Mouse (Mus musculus): ENCODE data around the gene Noxo1. TPM values are rescaled to one million over a fixed set of nuclear protein-coding genes. Genes with fewer than 3 reads are reported as not detected.

The Noxo1 gene
- total RNA-seq (2023), result 2.0 TPM

DNA sequence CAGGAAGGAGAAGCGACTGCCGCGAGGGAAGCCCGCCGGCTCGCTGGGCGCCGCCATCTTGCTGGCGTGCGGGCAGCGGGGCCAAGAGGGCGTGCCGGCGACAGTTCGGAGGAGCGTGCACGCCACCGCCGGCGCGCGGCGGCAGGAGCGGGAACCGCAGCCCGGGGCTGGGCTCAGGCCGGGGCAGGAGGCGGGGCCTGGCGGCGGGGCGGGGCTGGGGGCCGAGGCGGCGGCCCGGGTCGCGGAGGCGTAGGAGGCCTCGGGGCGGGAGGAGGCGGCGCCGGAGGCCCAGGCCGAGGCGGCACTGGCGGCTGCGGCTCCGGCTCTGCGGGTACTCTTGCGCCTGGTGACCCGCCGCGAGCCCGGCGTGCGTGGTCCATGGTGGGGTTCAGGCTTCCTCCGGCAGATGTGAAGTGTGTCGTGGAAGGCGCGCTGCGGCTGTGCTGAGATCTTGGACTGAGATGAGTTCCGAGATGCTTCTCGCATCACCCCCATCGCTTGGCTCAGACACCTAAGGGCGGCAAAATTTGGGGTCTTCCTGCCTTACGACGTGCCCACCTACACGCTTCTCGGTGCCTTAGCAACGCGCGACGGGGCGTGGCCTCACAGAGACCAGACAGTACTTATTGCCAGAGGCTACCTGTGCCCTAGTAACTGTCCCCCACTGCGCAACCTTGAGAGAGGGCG lies at the start of gene Noxo1, which contains the start of gene Gfer:
Gene Noxo1, plus strand, starts transcription at position 224 of the 687 bp plus-strand sequence.
Gene Gfer, minus strand, starts transcription at position 146 of the 687 bp plus-strand sequence.

DNA sequence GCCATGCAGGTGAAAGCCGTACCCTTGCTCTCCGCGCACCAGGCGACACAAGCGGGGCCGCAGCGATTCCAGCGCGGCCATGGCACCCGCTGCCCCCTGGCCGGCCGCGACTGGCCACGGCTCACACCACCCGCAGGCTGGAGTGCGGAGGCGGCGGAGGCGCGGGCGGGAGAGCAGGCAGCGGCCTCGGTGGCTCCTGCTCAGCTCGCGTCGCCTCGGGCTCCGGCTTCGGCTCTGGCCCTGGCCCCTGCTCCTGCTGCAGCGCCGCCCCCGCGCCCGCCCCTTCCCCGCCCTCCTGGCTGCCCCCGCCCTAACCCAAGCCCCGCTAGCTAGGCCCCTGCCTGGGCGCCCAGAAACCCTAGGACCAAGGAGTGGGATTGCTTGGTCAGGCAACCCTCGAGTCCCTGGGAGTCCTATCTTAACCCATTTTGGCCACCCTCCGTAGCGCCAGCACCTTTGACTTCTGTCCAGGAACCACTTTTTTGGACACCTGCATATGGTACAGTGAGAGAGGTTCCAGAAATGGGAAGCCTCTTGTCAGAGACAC lies 45.9 kb upstream of the Noxo1 start, which contains the start of gene Slc9a3r2:
Gene Slc9a3r2, minus strand, starts transcription at position 258 of the 547 bp plus-strand sequence.

DNA sequence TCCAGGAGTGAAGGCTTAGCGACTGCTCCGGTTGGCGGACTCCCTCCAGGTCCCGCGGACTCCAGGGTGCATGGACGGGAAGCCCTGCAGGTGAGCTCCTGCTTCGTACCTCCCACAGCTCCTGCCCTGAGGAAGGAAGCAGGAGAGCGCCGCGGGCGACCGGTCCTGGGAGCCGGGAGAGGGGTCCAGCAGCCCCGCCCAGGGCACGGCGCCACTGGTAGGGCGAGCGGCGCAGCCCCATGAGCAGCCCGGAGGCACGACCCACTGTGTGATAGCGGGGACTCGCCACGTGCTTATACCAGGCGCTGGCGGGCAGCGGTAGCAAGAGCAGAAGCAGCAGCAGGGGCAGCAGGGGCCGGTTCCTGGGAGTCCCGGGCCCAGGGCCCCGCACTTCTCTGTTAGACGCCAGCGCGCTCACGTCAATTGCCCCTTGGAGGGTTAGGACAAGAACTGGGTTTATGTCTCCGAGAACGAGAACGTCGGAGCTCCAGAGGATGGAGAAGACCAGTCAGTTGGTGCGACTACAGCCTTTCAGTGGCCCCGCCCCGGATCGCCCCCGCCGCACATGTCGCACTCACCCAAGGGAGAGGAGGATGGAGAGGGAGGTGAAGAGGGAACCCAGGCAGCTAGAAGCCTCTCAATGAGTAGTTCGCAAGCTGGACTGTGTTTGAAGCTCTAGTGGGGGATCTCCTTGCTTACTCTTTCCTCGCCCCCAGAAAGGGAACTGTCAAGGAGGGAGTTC lies 37.8 kb upstream of the Noxo1 start, which contains the start of gene Npw:
Gene Npw, minus strand, starts transcription at position 441 of the 742 bp plus-strand sequence.

DNA sequence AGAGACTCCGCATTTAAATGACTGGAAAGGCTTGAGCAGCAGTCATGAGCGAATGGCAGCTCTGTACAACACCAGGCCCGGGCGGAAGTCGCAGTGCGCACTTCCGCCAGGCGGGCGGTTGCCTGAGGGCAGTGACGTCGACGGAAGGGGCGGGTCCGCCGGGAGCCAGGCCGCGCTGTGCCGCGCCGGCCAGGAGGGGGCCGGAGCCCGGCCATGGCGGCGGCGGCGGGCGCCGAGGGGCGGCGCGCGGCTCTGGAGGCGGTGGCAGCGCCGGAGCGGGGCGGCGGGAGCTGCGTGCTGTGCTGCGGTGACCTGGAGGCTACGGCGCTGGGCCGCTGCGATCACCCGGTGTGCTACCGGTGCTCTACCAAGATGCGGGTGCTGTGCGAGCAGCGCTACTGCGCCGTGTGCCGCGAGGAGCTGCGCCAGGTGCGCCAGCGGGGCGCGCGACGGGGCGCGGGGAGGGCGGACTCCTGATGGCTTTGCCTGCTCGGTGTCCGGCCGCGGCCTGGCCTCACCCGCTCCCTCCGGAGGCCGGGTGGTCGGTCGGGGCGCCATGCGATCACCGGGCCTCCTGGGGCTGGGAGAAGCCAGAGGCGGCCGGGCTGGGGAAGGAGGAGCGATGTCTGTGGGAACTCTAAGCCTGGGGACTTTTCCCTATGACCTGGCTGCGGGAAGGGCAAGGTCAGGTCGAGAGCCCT lies 26.3 kb upstream of the Noxo1 start, which contains the start of gene Zfp598:
Gene Zfp598, plus strand, starts transcription at position 143 of the 701 bp plus-strand sequence.

DNA sequence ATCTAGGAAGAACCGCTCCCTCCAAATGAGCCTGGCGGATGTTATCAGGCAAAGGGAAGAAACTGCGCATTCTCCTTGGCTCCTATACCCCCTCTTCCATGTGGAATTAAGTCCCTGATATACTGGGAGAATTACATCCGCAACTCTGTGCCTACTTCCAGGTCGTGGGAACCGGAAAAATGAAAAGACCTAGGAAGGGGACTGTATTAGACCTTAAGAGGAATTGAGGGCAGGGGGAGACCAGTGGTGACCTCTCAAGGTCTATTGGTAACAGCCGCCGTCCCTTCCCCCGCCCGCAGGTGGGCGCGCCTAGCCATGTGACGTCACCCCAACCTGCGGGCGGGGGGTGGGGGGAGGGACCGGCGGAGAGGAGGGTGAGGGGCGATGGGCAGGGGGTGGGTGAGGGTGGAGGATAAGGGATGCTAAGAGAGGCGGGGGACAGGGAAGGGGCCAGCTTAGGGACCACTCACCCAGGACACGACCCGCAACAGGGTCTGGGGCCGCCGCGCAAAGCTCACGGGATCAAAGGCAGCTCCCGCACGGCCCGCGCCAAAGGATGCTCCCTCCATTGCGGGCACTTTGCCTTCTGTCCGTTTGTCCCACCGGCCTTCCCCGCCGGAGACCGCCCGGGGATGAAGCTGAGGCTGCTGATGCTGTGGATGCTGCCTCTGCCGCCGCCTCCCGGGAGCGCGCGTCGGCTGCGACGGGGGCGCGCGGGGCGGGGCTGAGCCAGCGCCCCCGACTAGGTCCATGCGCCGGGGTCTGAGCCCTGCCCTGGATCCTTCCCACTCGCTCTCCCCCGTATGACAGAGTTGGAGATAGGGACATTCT lies 6.6 kb upstream of the Noxo1 start, which contains the start of gene Syngr3:
Gene Syngr3, minus strand, starts transcription at position 705 of the 831 bp plus-strand sequence.

DNA sequence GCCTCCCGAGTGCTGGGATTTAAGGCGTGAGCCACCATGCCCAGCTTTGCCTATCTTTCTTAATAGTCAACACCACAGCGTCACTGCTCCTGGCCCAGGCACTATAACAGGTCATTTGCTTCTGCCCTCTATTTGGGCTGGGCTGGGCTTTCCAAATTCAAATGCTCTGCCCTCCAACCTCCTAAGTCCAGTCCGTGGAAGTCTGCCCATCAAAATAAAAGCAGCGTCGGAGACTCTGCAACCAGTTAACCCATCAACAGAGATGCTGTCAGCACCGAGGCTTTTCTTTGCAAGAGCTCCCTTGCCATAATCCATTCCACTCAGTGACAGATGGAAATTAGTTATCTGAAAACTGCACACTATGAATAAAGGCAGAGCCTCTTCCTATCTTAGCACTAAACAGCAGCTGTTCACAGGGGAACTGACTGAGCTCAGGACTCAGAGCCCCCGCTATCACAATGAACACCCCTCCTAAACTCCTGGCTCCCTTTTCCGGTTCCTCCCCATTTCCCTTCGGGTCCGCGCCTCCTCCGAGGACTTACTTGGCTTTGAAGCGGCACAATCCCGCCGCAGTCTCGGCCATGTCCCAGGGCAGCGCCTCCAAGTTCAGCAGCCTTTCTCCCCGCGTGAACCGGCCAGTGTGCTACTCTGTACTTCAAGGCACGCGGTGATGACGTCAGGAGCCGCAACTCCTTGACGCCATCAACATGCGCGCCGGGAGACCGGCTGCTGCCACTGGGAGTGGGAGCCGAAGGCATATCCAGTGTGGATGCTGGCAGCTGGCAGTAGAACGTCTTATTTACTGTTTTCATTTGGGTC lies 11.2 kb downstream of the Noxo1 start, which contains the start of gene Tbl3:
Gene Tbl3, minus strand, starts transcription at position 679 of the 819 bp plus-strand sequence.

DNA sequence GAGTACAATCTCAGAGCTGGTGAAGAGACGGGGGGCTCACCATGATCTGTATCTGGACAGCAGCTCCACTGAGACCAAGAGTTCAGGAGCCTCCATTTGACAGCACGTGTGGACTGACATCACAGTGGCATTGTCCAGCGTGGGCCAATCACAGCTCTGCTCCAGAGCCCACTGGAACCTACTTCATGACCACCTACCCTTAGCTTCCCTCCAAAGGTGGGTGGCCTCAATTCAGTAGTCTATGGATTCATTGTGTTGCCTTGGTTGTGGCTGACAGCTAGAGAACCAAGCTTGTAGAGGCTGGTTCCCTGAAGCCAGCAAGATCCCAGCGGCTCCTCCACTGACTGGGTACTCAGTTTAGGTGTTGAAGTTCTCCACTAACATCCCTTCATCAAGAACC lies 21.9 kb downstream of the Noxo1 start, which contains the start of the genes Rnf151 and Rps2:
Gene Rnf151, minus strand, starts transcription at position 121 of the 400 bp plus-strand sequence.
Gene Rps2, plus strand, starts transcription at position 174 of the 400 bp plus-strand sequence.

DNA sequence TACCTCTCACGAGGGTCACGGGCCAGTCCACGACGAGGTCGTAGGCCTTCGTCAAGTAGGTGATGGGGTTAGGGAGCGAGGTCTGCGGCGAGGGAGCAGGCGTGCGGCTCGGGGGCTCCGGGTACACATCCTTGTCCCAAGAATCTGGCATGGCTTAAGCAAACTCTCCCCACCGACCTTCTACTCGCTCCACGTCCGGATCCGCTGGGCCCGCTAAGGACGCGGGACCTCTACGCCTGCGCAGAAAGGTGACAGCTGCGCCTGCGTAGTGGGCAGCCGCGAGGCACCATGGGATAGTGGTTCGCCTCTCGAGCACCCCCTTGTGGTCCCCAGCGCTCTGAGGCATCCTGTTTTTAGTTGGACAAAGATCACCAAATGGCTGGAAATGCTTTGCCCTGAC lies 28.1 kb downstream of the Noxo1 start, which contains the start of gene Ndufb10:
Gene Ndufb10, minus strand, starts transcription at position 295 of the 400 bp plus-strand sequence.

DNA sequence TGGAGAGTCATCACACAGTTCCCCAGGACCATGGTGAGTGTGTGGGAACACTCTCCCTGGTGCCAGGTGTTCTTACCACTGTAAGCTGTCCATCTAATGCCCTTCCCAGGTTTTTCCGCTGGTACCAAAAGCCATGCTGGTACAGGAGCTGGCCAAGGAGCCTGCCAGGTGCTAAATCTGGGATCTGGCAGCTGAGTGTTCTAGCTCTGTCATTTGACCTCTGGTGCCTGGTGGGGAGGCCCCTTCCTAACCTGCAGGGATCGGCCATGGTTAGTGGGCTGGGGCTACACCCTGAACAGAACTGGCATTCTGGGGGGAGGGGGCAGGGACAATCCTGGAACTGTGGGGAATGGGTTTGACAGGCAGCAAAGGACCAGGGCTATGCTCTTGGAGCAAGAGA lies 31.6 kb downstream of the Noxo1 start, which contains the start of gene Rpl3l:
Gene Rpl3l, plus strand, starts transcription at position 203 of the 400 bp plus-strand sequence.

DNA sequence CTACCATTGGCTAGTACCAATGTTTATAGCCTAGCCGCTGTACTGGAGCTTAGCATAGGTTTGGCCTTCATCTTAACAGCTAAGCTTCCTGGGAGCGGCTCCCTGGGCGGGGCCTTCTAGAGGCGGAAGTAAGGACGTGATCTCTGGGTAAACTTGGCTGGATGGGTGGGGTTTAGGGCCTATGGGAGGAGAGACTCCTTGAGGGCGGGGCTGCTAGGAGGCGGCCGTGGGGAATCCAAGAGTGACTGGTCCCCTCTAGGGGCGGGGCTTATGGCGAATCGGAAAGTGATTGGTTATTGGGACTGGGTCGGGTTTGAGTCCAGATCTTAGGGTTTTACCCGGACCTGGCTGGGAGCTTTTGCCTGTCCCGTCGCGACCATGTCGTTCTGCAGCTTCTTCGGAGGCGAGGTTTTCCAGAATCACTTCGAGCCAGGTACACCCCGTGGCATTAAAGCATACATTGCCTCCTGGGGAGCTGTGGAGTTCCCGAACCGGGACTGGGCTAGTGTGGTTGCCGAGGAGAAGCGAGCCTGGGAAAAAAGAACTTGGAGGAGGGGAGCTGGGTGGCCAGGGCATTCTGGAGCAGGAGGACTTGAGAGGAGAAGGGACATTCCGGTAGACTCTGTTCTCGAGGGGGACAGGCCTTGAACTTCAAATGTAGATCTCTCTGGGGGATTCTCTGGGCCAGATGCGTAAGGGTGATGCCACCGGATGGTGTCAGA lies 40.5 kb downstream of the Noxo1 start, which contains the start of gene Msrb1:
Gene Msrb1, plus strand, starts transcription at position 313 of the 722 bp plus-strand sequence.

Other genes starting within 250 kb of the Noxo1 start
- 73.9 TPM for gene E4f1, start 225.9 kb upstream of the Noxo1 start, total RNA-seq (2023)
- gene Pgp, start 225.8 kb upstream of the Noxo1 start, total RNA-seq (2023), result 14.1 TPM
- gene Bricd5, start 222.3 kb upstream of the Noxo1 start, total RNA-seq (2023), result 0.80 TPM
- 23.8 TPM for gene Mlst8, start 217.2 kb upstream of the Noxo1 start, total RNA-seq (2023)
- not detected for gene Caskin1, start 207.6 kb upstream of the Noxo1 start, total RNA-seq (2023)
- 183 TPM for gene Traf7, start 168.3 kb upstream of the Noxo1 start, total RNA-seq (2023)
- gene Rab26, start 162.0 kb upstream of the Noxo1 start, total RNA-seq (2023), result 2.7 TPM
- 74.3 TPM for gene Pkd1, start 146.4 kb upstream of the Noxo1 start, total RNA-seq (2023)
- 70.5 TPM for gene Tsc2, start 63.6 kb upstream of the Noxo1 start, total RNA-seq (2023)
- 4.3 TPM for gene Nthl1, start 63.6 kb upstream of the Noxo1 start, total RNA-seq (2023)
- not detected for gene Slc9a3r2, start 45.9 kb upstream of the Noxo1 start, total RNA-seq (2023)
- not detected for gene Npw, start 37.8 kb upstream of the Noxo1 start, total RNA-seq (2023)
- gene Zfp598, start 26.5 kb upstream of the Noxo1 start, total RNA-seq (2023), result 62.1 TPM
- gene Syngr3, start 6.3 kb upstream of the Noxo1 start, total RNA-seq (2023), result not detected
- gene Gfer, start 78 bp upstream of the Noxo1 start, total RNA-seq (2023), result 12.7 TPM
- 26.6 TPM for gene Tbl3, start 11.4 kb downstream of the Noxo1 start, total RNA-seq (2023)
- not detected for gene Rnf151, start 21.8 kb downstream of the Noxo1 start, total RNA-seq (2023)
- gene Rps2, start 21.9 kb downstream of the Noxo1 start, total RNA-seq (2023), result 1,667 TPM
- gene Ndufb10, start 28.2 kb downstream of the Noxo1 start, total RNA-seq (2023), result 68.1 TPM
- gene Rpl3l, start 31.6 kb downstream of the Noxo1 start, total RNA-seq (2023), result not detected
- gene Msrb1, start 40.4 kb downstream of the Noxo1 start, total RNA-seq (2023), result 32.5 TPM
- not detected for gene Hs3st6, start 56.8 kb downstream of the Noxo1 start, total RNA-seq (2023)
- not detected for gene Meiob, start 108.1 kb downstream of the Noxo1 start, total RNA-seq (2023)
- gene Hagh, start 143.9 kb downstream of the Noxo1 start, total RNA-seq (2023), result 33.1 TPM
- 2.0 TPM for gene Fahd1, start 154.1 kb downstream of the Noxo1 start, total RNA-seq (2023)
- gene Igfals, start 169.8 kb downstream of the Noxo1 start, total RNA-seq (2023), result 0.67 TPM
- gene Nubp2, start 190.1 kb downstream of the Noxo1 start, total RNA-seq (2023), result 53.6 TPM
- gene Spsb3, start 190.4 kb downstream of the Noxo1 start, total RNA-seq (2023), result 28.9 TPM
- 66.2 TPM for gene Eme2, start 198.9 kb downstream of the Noxo1 start, total RNA-seq (2023)
- 44.8 TPM for gene Mrps34, start 198.9 kb downstream of the Noxo1 start, total RNA-seq (2023)
- 24.0 TPM for gene Nme3, start 200.3 kb downstream of the Noxo1 start, total RNA-seq (2023)
- gene Mapk8ip3, start 240.7 kb downstream of the Noxo1 start, total RNA-seq (2023), result 226 TPM

All from CD8-positive naive resting alpha-beta T cell, adult 57 days (primary cell).